Mouse (Mus musculus) neural tube, embryonic 13.5 days (tissue): ENCODE measurements around the gene Gjd3. TPM values are rescaled to one million over a fixed set of nuclear protein-coding genes. Genes with fewer than 3 reads are reported as not detected.

ENCODE experiments used
- ATAC-seq: fragments of 200-750 bp; cut with Nextera tagmentation; 2 replicates; pipeline ENCODE4 v1.8.0; 2017; ENCODE audit warnings: low read depth, mild to moderate bottlenecking, moderate TSS enrichment, moderate library complexity
- H3K27ac ChIP-seq: fragments of 300-500 bp; sonication (generic); replicated peaks from 2 replicates; pipeline ENCODE4 v1.5.1; 2015; ENCODE audit warnings: moderate library complexity, mild to moderate bottlenecking, inconsistent platforms
- H3K27me3 ChIP-seq: fragments of 300-500 bp; sonication (generic); 2 replicates; pipeline ENCODE4 v1.6.1; 2015; ENCODE audit warnings: mild to moderate bottlenecking, inconsistent platforms
- H3K36me3 ChIP-seq: fragments of 300-500 bp; sonication (generic); 2 replicates; pipeline ENCODE4 v1.6.1; 2015; ENCODE audit warnings: mild to moderate bottlenecking, inconsistent platforms
- H3K4me1 ChIP-seq: fragments of 300-500 bp; sonication (generic); replicated peaks from 2 replicates; pipeline ENCODE4 v1.6.1; 2015; ENCODE audit warnings: inconsistent platforms
- H3K4me2 ChIP-seq: fragments of 300-500 bp; sonication (generic); 2 replicates; pipeline ENCODE4 v1.6.1; 2015; ENCODE audit warnings: inconsistent platforms, mild to moderate bottlenecking, moderate library complexity
- H3K4me3 ChIP-seq: fragments of 300-500 bp; sonication (generic); 2 replicates; pipeline ENCODE4 v1.5.1; 2015; ENCODE audit warnings: mild to moderate bottlenecking, inconsistent platforms
- H3K9ac ChIP-seq: fragments of 300-500 bp; sonication (generic); 2 replicates; pipeline ENCODE4 v1.6.1; 2015; ENCODE audit warnings: moderate library complexity, mild to moderate bottlenecking, inconsistent platforms
- H3K9me3 ChIP-seq: fragments of 300-500 bp; sonication (generic); 2 replicates; pipeline ENCODE4 v1.6.1; 2016; ENCODE audit warnings: inconsistent platforms
- WGBS: fragments of 180-500 bp; shearing (Covaris S2); methylation state at CpG from one replicate; pipeline ENCODE4 v1.1.7; 2015; 5-methylcytosine and 5-hydroxymethylcytosine counted together
- polyA plus RNA-seq: library from polyadenylated mRNA; unstranded; fragments of >200 nt; fragmentation: Nextera tagmentation; extraction: Ambion mirVana; gene quantifications from 2 replicates; pipeline ENCODE4 v1.2.1, GENCODE M21; 2015

Gjd3 gene
- polyA plus RNA-seq, 1 experiment from 2014 or later = 1.4 TPM

DNA sequence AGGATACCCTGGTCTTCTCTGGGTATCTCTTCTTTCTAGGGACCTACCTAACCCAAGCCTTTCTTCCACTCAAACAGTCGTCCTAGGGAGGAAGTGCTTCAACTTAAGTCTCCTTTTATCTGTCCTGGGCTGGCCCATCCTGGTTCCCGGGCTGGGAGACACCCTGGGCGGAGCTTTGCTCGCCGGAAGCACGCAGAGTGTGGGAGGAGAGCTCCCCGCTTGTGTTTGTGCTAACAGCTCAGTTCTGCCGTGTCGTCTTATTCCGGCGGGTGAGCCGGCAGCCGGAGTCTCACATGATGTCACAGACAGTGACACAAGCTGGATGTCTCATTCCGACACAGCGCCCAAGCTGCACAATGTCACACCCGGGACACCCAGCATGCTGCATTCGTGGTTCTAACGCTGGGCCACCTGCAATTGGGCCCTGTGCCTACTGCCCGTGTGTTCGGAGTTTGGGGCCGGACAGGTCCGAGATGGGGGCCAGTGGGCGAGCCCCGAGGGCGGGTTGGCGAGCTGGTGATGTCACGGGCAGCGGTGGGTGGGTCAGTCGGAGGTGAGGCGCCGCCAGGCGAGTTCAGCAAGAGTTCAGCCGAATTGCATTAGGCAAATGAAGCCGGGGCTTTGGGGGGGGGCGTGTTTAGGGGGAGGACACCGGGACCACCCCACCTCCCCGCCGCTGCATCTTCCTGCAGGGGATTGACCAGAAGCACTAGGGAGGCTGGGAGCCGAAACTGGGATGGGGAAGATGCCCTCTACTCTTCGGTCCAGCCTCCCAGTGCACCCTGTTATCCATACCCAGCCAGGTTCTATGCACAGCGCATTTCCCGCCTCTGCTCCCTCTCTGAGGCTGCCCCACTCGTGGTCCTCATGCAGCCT lies 23.1 kb downstream of the Gjd3 start:
- ATAC-seq = peak; percentile 16
- Histone ChIP-seq H3K27me3 (no peaks in the 10 kb centered on the region), H3K36me3 (no peaks in the 10 kb centered on the region), H3K4me3 (peak overlapping the region; percentile 84), H3K27ac (peak overlapping the region; percentile 98), H3K9ac (peak overlapping the region; percentile 88), H3K9me3 (no peaks in the 10 kb centered on the region), H3K4me2 (peak overlapping the region; percentile 98), H3K4me1 (peaks cover 78% of the 10 kb centered on the region)
- WGBS = under 1% methylated on average over 43 of the region's 43 CpGs

DNA sequence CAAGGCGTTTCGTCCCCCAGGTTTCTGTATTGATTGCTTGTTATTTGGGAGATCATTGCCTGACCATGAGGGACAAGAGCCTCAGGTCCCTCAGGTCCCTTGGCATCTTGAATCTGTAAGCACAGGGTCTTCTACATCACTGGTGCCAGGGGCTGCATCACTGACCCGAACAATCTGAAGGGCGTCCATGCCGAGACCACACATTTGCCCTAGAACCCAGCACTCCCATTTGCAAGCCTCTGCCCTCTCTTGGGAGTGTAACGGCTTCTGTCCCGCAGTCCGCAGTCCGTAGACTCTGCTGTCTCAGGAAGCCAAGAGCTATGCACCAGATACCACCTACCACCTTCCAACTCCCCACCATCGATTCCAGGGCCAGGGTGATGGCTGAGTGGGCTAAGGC lies 26.5 kb downstream of the Gjd3 start:
- peaks cover 72% of the 10 kb centered on the region for H3K4me1 ChIP-seq
- H3K9me3 ChIP-seq = no peaks in the 10 kb centered on the region
- no peak overlapping the region for H3K4me3 ChIP-seq
- H3K4me2 ChIP-seq = no peak overlapping the region
- no peak for ATAC-seq
- no peaks in the 10 kb centered on the region for H3K27me3 ChIP-seq
- H3K27ac ChIP-seq = no peak overlapping the region
- no peaks in the 10 kb centered on the region for H3K36me3 ChIP-seq
- 71% methylated on average over 10 of the region's 10 CpGs for WGBS
- no peak overlapping the region for H3K9ac ChIP-seq

- peak overlapping the region; percentile 87 for H3K27ac ChIP-seq
- 0 out of 2 replicates have a peak, but pooled peaks have one; percentile 7 for ATAC-seq
- H3K9ac ChIP-seq = peak overlapping the region; percentile 54
- no peaks in the 10 kb centered on the region; the same call in 1 of the 2 replicates for H3K36me3 ChIP-seq
- H3K27me3 ChIP-seq = no peaks in the 10 kb centered on the region
- 23% methylated on average over 7 of the region's 7 CpGs for WGBS
- H3K9me3 ChIP-seq = no peaks in the 10 kb centered on the region
- no peak overlapping the region for H3K4me3 ChIP-seq
- H3K4me1 ChIP-seq = peaks cover 72% of the 10 kb centered on the region
- no peak overlapping the region for H3K4me2 ChIP-seq
Measured at GRCm38 (mm10) chr11:98955707-98956235, 27.0 kb downstream of the Gjd3 start.

- Histone ChIP-seq H3K4me1 (peaks cover 73% of the 10 kb centered on the region), H3K9ac (peak overlapping the region; percentile 54), H3K27ac (peak overlapping the region; percentile 87), H3K27me3 (no peaks in the 10 kb centered on the region), H3K4me3 (no peak overlapping the region), H3K36me3 (peaks cover 7% of the 10 kb centered on the region; the same call in 1 of the 2 replicates), H3K9me3 (no peaks in the 10 kb centered on the region), H3K4me2 (peak overlapping the region; percentile 38)
- 9% methylated on average over 16 of the region's 17 CpGs for WGBS
- peak; percentile 34; the same call in 1 of the 2 replicates for ATAC-seq
Measured at GRCm38 (mm10) chr11:98954801-98955706, 27.8 kb downstream of the Gjd3 start.

- WGBS = 5% methylated on average over 10 of the region's 10 CpGs
- Histone ChIP-seq H3K36me3 (peaks cover 7% of the 10 kb centered on the region; the same call in 1 of the 2 replicates), H3K4me2 (peak overlapping the region; percentile 38), H3K9me3 (no peaks in the 10 kb centered on the region), H3K27ac (peak overlapping the region; percentile 87), H3K27me3 (no peaks in the 10 kb centered on the region), H3K4me1 (peaks cover 73% of the 10 kb centered on the region), H3K9ac (peak overlapping the region; percentile 54; the same call in 1 of the 2 replicates), H3K4me3 (no peak overlapping the region)
- peak; percentile 33; the same call in 1 of the 2 replicates for ATAC-seq
Measured at GRCm38 (mm10) chr11:98954373-98954772, 28.4 kb downstream of the Gjd3 start.

DNA sequence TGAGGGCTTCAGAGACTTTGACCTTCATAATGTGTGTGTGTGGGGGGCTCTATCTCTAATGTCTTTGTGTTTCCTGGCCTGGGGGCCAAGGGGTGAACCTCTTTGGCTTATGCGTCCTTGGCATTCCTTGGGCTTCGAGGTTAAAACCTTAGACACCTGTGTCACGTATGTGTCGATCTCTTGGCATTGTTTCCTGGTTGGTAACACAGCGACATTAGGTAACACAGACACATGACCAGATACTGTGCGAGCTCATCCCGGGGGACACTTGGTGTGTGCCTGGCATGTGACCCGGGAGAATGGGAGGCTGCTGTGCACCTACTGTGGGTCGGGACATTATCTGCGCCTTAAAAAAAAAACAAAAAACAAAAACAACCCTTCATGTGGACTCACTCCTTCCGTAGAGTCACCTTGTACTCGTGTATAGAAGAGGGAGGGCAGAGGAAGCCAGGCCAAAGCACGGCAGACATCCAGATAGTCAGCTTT lies 28.9 kb downstream of the Gjd3 start:
- H3K4me3 ChIP-seq = no peak overlapping the region
- H3K36me3 ChIP-seq = peaks cover 7% of the 10 kb centered on the region; the same call in 1 of the 2 replicates
- H3K9ac ChIP-seq = no peak overlapping the region
- H3K4me2 ChIP-seq = peak overlapping the region; percentile 38
- ATAC-seq = no peak
- H3K27me3 ChIP-seq = no peaks in the 10 kb centered on the region
- H3K27ac ChIP-seq = peak overlapping the region; percentile 87
- peaks cover 72% of the 10 kb centered on the region for H3K4me1 ChIP-seq
- 34% methylated on average over 13 of the region's 13 CpGs for WGBS
- H3K9me3 ChIP-seq = no peaks in the 10 kb centered on the region

DNA sequence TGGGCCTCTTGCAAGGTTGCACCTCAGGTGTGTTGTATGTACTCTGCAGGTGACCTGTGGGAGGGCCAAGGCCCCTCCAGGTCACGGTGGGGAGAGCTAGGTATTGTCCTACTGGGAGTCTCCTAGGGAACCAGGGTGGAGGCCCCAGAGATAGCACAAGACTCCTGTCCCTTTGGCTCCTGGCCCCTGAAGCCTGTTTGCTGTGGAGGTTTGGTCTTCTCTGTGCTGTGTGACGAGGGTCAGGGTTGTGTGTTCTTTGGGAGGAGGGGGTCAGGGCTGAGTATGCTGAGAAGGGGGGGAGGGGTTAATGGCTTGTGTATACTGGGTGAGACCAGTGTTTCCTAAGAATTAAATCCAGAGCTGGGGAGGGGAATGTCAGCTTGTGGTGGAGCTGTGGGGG lies 29.5 kb downstream of the Gjd3 start:
- peaks cover 69% of the 10 kb centered on the region for H3K4me1 ChIP-seq

GRCm38 (mm10) chr11:98952736-98953135 lies 30.1 kb downstream of the Gjd3 start:
- Histone ChIP-seq H3K27me3 (no peaks in the 10 kb centered on the region), H3K27ac (no peak overlapping the region), H3K9me3 (no peaks in the 10 kb centered on the region), H3K9ac (no peak overlapping the region), H3K4me3 (no peak overlapping the region), H3K4me1 (peaks cover 70% of the 10 kb centered on the region), H3K4me2 (no peak overlapping the region), H3K36me3 (peaks cover 7% of the 10 kb centered on the region; the same call in 1 of the 2 replicates)
- no peak for ATAC-seq
- WGBS = 65% methylated on average over 2 of the region's 2 CpGs

More for the DNA sequence above, 29.5 kb downstream of the Gjd3 start:
- no peak for ATAC-seq
- H3K36me3 ChIP-seq = peaks cover 7% of the 10 kb centered on the region; the same call in 1 of the 2 replicates
- no peak overlapping the region for H3K4me2 ChIP-seq
- no peaks in the 10 kb centered on the region for H3K27me3 ChIP-seq
- no peak overlapping the region for H3K4me3 ChIP-seq
- H3K9me3 ChIP-seq = no peaks in the 10 kb centered on the region
- 18% methylated on average over 2 of the region's 2 CpGs for WGBS
- no peak overlapping the region for H3K9ac ChIP-seq
- 0 out of 2 replicates have a peak overlapping the region, but pooled peaks have one; percentile 87 for H3K27ac ChIP-seq

DNA sequence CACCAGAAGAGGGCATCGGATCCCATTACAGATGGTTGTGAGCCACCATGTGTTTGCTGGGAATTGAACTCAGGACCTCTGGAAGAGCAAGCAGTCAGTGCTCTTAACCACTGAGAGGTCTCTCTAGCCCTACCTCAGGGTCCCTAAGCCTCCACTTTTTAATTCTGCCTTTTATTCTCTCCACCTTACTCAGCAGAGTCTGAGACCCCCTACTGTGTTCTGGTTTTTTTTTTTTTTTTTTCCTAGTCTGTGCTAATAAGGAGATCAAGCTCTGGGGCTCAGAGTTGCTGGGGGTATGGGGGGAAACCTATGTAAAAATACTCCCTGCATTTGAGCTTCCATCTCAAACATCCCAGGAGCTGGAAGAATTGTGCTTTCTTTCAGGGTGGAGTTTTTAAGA lies 30.7 kb downstream of the Gjd3 start:
- peaks cover 76% of the 10 kb centered on the region for H3K4me1 ChIP-seq
- ATAC-seq = no peak
- no peak overlapping the region for H3K9ac ChIP-seq
- 84% methylated on average over 1 of the region's 1 CpGs for WGBS
- H3K27ac ChIP-seq = no peak overlapping the region
- no peak overlapping the region for H3K4me3 ChIP-seq
- H3K36me3 ChIP-seq = peaks cover 7% of the 10 kb centered on the region; the same call in 1 of the 2 replicates
- no peaks in the 10 kb centered on the region for H3K9me3 ChIP-seq
- no peaks in the 10 kb centered on the region for H3K27me3 ChIP-seq
- no peak overlapping the region for H3K4me2 ChIP-seq

DNA sequence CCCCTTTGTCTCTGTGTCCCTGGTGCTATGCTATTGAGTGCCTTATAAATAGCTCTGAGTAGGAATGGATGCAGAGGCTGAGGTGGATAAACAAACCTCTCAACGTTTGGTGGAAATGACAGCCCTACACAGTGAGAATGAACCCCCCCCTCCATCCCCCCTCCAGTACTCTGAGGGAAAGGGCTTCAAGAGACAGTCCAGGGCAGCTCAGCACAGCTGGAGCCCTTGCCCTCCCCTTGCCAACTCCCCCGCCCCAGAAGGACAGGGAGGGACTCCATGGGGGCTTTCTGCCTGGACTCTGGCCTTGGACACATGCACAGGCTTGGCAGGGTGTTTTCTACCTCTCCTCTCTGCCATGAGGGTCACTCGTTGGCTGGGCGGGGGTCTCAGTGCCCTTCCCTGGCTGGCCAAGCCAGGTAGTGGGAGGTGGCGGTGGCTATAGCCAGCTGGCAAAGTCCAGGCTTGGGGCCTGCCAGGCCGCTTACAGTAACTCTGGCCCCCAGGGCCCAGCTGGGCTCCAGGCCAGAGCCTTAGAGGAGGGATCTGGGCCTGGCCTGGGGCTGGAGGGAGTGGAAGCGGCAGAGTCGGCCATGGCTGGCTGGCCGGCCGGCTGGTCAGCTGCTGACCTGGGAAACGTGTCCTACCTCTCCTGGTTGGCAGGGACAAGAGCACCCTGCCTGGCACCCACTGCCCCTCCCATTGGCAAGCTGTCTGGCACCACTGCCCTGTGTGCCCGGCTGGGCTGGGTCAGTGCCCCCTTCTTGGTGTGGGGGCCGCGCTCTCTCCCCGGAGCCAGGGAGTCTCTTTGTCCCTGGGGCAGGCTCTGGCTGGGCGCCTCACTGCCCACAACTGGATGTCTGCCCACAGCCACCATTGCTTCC lies 31.6 kb downstream of the Gjd3 start:
- 63% methylated on average over 16 of the region's 16 CpGs for WGBS
- no peak for ATAC-seq
- Histone ChIP-seq H3K36me3 (peaks cover 7% of the 10 kb centered on the region; the same call in 1 of the 2 replicates), H3K4me2 (0 out of 2 replicates have a peak overlapping the region, but pooled peaks have one; percentile 20), H3K9ac (peak overlapping the region; percentile 60), H3K27me3 (no peaks in the 10 kb centered on the region), H3K27ac (peak overlapping the region; percentile 75), H3K9me3 (no peaks in the 10 kb centered on the region), H3K4me1 (peaks cover 75% of the 10 kb centered on the region), H3K4me3 (no peak overlapping the region)
